Mouse (Mus musculus) monocyte, adult 5-6 weeks (primary cell): Measurements from ENCODE around the gene Adgra3. TPM values are rescaled to one million over a fixed set of nuclear protein-coding genes. Genes with fewer than 3 reads are reported as not detected.

Source experiments
- ATAC-seq: fragments of 153-309, 156-312 bp; replicated peaks from 2 replicates; pipeline ENCODE4 v1.8.0; 2017; ENCODE audit warnings: mild to moderate bottlenecking; ENCODE audit not compliant: low TSS enrichment, insufficient number of reproducible peaks, severe bottlenecking, poor library complexity, low FRiP score
- total RNA-seq: library from RNA; stranded (forward); fragments of 200-1000, 200-491, 200-594 nt; gene quantifications from 3 replicates; pipeline ENCODE4 v1.2.3, GENCODE M21; 2017

Adgra3 gene
- 0.29 to 1.6 TPM (median 0.85 TPM) in 3 replicates for total RNA-seq

DNA sequence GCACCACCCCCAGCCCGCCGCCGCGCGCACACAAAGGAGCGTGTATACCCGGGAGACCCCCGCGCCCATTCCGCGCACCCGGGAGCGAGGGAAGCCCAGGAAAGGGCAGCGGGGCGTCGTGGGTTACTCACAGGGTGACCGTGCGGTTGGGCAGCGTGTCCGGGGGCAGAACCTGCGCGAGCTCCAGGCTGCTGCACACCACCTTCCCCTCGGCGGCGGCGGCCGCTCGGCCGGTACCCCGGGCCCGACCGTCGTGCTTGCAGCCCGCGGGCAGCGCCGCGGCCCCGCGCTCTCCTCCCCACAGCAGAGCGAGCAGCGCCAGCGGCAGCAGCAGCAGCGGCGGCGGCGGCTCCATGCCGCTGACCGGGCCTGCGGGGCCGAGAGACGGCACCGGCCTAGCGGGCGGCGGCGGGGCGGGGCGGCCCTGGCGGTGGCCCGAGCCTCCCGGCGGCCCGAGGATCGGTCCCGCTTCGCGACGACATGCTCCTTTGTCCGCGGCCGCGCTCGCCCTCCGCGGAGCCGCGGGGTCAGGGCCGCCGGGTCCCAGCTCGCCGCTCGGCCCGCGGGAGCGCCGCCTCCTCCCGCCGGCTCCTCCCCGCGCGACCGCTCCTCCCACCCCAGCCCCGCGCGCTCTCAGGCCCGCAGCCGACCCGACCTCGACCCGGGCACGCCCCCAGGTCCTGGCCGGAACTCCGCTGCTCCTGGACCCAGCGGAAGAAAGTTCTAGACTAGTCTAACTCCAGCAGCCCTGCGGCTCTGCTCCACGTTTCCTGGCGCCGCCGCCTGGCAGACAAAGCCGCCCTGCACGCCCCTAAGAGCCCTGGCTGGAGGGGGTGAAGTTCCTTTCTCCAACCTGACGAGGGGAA is at the start of gene Adgra3:
Adgra3 (minus strand) TSS at position 586 of the 866 bp plus-strand sequence.
- ATAC-seq: no peak

DNA sequence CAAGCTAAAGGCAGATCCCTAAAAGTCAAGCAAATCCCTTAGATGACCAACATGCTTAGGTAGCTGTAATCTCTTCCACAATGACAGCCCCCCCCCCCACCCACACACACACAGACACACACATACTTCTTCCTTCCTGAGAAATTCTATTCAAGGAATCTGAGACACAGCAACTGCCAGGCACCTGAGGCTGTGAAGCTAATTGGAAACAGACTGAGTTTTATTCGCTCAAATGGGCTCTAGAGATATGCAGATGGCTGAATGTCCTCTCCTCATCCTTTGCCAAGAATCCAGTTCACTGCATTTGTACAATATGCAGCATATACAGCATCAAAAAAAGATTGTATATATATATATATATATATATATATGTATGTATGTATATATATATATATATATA is 24.6 kb upstream of the Adgra3 start:
- no peak for ATAC-seq

DNA sequence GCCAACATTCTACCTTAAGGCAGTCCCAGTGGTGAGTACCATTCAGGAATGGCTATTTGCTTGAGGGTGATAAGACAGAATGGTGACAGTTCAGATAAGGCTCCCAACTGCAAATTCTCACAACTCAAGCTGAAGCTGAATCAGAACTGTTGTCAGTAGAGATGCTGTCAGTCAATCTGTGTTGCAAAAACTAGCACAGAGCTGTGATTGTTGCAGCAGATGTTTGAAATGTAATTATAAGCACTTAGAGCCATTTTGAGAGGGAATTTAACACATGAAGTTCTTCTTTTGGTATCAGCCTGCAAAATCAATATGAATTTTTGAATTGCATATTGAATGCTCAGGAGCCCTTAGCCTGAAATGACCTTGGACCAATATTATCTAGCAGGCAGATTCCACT is 15.4 kb upstream of the Adgra3 start:
- ATAC-seq: no peak

DNA sequence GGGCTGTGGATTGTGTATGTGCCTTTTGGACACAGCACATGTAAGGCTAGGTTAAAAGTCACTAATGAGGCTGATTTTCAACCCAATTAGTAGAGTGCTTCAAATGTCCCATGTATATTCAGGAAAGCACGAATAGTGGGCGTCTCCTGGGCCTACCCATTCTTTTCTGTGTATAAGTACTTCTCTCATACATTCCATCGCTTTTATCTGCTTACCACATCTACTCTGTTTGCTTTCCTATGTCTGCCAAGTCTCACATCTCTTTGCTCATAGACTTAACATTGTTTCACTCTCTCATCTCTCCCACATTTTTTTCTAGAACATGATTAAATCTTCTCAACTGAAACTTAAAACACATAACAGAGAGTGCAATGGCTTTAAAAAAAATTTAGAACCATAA is 5.4 kb upstream of the Adgra3 start:
- no peak for ATAC-seq

DNA sequence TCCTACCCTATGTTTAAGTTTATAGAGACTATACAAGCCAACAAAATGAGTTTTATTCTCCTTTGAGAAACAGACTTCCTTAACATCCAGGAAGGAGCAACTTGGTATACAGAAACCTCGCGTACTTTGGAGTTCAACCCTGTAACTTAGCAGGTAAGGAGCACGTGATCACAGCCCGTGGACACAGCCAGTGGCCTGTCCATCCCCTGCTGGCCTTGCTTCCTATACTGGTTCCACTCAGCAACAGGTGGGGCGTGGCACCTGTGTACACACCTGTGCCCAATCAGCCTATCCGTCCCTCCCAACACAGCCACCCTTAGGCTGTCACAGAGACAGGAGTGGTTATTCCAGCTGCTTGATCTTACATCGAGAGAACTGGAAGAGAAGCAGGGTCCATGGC is 780 bp upstream of the Adgra3 start:
- no peak for ATAC-seq

DNA sequence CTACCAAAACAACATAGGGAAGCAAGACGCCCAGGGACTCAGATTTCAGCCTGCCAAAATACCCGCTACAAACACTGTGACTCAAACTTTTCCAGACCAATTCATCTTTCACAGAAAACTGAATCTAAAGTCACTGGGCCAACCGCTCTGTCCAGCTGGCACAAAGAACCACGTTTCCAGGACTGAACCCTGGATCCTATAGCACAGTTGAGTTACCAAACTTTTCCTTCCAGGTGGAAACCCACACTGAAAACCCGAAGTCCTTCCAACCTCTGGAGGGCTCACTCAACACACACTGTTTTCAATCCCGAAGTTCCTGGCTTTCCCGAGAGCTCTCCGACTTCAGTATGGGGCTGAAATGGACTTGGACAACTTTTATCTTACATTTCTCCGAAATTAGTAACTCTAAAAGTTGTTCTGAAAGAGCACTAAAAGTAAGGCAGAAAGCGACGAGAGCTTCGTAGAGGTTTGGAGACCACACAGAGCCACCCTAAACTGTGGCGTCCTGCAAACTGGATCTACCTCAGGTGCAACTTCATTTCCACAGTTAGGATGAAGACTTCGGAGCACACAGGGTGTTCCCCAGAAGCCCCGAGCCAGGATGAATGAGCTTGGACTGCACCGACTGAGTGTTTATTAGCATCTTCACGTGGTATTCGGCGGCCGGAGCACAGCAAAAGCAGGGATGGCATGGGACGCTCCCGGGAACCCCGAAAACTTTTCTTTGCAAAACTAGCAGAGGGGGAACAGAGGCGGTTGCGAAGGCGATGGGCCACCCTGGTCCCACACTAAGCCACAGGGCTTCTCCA is 990 bp downstream of the Adgra3 start:
- no peak for ATAC-seq

DNA sequence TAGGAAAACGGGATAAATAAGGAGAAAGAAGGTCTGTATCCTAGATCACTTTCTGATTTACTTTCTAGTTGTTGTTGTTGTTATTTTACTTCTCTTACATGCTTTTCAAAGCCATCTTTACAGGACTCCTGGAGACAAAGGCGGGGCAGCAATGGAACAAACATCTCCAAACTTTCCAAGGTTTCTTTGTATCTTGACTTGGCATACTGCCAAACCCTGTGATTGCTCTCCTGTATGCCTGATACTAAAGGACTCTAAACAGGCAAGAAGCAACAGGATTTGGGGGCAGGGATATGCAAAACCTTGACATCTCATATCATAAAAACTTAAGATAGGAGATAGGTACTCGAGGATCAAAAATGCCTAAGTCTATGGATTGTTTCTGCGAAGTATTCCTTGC is 6.3 kb downstream of the Adgra3 start:
- no peak for ATAC-seq

DNA sequence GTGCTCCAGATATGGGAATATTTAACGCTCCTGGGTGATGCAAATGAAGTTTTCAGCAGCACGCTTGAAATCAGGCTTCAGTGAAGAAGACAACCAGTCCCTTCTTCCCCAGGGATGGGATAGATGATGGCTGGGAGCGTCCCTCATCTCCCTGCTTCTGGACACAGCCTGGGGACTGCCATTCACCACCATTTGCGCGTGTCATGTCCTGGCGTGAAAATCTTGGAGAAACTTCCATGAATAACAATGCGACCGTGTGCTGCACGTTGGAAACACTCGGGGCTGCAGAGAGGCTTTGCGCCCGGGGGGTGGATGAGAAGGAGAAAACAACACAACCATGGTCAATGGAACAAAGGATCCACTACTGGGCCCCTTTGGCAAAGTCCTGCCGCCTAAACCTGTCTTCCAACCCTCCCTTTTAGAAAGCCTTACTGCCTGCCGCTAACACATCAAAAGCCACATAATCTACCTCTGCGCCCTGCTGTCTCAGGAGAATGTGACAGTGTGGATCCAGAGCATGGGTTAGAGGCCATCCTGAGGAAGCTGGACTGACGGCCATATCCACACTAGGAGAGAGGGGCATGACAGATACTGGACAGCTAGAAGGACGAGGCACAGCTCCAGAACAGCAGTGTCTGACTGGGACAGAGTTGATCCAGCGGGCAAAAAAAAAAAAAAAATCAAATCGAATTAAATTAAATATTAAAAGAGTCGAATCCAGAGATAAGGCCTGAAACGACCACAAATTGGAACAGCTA is 8.0 kb downstream of the Adgra3 start:
- no peak for ATAC-seq

DNA sequence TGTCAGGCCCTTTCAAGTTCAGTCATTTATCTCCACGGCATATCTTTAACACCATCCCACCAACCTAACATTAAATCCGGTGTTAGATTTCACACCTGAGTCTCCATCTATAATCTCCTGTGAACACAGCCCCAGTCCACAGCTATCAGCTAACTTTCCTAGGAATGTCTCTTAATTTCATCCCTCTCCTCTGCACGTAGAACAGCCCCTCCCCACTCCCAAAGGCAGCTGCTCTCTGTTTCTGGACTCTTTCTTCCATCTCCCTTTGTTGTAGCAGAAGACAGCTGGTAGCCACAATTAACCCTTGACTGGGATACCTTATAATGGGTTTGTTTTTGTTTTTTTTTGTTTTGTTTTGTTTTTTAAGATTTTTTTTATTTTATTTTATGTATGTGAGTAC is 8.8 kb downstream of the Adgra3 start:
- no peak for ATAC-seq

DNA sequence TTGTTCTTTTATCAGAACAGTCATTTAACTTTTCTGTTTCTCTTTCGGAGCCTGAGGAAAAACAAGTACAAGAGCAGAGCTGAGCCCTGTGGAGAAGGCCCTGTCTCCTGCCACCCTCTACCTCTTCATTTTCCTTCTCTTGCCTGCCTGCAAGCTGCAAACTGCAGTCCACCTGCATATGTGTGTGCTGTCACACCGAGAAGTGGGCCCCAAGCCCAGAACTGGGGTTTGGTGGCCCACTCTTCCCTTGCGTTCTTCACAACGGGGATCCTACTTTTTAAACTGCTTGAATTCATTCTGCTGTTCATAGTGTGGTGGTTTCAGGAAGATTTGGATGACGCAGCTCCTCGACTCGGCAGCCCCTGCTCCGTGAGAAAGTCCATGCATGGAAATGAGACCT is 9.3 kb downstream of the Adgra3 start:
- ATAC-seq: no peak

DNA sequence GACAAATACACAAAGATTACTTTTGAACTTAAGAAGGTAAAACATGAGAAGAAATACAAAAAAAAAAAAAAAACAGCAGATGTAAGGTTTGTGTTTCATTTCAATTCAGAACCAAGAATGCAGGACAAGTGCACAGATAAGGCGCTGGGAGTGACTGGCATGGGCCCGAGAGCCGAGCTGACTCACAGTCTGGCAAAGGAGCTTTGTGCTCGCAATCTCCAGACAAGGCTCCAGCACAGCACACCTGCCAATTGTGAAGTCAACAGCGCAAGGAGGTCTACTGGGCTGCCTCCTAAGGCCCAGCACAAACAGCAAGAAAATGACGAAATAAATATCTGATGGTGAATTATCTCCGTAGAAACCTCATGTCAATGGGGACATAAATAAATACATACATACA is 9.8 kb downstream of the Adgra3 start:
- ATAC-seq: no peak

DNA sequence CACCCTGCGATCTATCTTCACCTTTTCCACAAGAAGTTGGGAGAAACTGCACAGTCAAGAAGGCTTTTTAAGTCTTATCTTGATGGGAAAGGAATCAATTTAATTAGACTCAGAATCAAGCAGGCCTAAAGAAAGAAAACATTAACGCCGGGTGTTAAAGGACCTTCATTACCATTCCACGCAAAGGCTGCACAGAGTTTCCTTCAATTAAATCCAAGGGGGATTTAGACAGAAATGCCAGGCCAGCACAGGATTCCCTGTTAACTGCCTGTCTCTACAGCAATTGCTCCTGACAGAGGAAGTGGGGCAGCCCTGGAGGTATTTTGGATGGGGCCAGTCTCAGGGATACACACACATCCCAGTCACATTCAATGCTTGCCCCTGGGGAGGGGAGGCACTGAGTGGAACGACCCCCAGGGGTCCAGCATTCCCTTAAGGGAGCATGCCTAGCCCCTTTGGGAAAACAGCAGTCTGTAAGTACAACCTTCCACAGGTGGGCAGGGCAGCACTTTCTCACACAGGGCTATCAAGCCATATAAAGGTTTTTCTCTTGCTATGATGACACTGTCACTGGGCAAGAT is 10.4 kb downstream of the Adgra3 start:
- ATAC-seq: no peak

DNA sequence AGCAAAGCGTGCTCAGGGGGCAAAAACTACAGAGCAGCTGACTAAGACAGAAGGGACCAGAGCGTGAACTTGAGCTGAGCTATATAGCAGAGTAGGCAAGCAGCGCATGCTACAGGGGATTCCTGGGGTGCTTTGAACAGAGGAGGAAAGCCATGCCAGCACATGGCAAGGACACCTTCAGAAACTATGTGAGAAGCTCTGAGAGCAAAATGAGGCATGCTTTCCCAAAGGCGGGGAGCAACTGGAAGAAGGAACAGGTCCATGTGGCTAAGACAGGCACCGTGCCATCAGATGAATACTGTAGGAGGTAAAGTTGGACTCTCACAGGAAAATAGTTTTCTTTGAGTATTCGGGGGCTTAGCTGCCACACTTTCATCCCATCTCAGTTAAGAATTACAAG is 13.6 kb downstream of the Adgra3 start:
- ATAC-seq: no peak

DNA sequence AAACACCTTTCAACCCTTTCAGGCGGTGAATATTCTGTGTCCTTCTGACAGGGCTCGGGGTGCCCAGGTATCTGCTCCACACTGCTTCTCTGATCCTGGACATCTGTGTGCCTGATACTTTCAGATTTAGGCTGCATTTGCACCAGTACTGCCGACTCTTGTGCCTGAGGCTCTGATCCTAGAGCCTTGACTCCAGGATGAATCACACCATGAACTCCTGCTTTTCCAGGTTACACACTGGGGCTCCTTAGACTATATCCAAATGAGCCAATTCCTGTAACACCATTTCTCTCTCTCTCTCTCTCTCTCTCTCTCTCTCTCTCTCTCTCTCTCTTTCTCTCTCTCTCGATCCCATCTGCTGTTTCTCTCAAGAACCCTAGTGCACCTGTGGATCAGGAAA is 15.1 kb downstream of the Adgra3 start:
- no peak for ATAC-seq

DNA sequence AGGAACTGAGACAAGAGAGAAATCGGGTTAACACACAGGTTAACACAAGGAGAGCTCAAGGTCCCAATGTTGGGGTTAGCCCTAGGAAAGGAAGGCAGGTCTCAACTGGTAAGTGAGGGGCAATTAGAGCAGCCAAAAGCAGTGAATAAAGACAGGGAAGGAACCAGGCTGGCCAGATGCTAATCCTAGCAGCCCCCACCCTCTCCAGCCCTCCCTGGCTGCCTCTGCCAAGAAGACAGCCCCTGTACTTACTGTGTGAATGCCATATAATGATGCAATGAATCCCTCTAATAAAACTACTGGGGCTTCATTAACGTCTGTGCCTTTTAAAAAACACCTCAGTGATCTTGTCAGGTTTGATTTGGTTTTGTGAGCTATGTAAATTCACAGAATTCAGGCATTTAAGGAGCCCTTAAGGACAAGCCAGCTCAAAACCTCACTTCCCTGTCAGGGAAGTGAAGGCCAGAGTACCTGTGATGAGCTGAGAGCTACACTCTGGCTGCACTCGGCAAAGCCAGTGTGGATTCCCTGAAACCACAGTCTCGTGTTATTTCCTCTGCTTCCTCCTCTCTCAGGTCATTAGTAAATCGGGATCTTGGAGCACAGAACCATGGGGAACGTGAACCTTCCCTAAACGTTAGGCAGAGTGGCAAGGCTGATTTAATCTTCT is 16.4 kb downstream of the Adgra3 start:
- ATAC-seq: no peak

DNA sequence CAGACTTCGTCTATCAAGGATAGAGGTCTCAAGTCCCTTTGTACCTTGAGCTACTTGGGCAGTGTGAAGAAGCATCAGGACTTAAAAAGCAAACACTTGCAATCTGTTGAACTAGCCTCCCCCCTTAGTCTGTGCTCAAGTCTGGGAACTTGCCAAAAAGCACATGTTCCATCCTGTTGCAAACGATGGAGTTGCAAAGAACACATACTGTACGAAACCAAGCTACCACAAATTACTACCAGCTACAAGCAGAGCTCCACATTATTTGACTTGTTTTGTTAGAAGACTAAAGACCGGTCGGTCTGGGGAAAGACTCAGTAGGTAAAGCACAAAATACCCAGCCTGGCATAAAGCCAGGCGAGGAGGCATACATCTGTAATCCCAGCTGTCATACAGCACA is 19.3 kb downstream of the Adgra3 start:
- no peak for ATAC-seq

DNA sequence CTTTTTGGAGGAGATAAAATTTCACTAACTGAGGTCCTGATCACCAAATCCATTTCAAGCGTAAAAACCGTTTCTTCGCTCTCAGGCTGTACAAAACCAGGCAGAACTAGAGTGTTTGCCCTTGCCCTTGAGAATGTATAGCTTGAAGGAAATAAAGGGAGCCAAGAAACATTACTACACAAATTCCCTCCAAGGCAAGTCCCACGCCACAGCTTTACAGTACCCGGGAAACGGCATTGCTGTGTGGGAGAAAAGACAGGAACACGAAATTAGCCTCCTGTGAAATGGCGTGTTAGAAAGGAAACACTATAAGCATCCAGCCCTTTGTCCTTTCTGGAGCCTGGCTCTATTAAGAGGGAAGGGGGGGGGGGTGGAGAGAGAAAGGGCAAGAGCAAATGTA is 21.1 kb downstream of the Adgra3 start:
- ATAC-seq: no peak

DNA sequence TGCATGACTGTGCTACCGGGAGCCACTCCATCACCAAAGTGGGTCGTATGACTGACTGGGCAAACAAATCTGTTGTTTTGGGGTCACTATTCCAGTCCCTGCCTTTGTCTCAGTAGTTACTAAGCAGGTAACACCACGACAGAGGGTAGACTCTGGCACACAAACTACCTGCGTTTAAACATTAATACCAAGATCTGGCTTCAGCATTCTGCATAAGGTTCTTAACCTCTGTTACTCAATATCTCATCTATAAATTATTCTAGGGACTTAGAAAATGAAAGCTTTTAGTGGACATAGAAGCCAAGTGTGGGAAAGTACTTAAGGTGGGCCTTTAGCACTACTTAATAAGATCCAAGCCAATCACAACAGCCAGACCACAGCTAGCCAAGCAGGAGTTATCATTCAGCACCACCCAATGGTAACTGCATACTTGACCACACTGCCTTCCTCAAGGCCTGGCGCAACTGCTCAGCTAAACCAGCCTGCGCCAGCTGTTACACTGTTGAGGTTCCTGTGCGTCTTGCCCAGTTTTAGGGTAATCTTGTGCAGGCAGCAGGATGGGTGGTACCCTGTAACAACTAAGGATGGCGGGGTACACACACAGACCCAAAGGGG is 23.8 kb downstream of the Adgra3 start:
- no peak for ATAC-seq
